Mouse (Mus musculus) heart, postnatal 4 days (tissue): ENCODE measurements around the gene Gm20696. TPM values are rescaled to one million over a fixed set of nuclear protein-coding genes. Genes with fewer than 3 reads are reported as not detected.
A peak's percentile ranks its signal among the peaks of the same experiment; 100 is the strongest.

Experiments
- DNase-seq: peaks from one replicate; pipeline ENCODE4 v3.0.0; 2021
- total RNA-seq, 2 experiments: library from RNA; stranded (reverse); gene quantifications; 2 replicates each; pipeline ENCODE4 v1.2.3; 2021

Gm20696 gene
- total RNA-seq, 2 experiments from 2014 or later: 2.5 to 3.4 TPM

DNA sequence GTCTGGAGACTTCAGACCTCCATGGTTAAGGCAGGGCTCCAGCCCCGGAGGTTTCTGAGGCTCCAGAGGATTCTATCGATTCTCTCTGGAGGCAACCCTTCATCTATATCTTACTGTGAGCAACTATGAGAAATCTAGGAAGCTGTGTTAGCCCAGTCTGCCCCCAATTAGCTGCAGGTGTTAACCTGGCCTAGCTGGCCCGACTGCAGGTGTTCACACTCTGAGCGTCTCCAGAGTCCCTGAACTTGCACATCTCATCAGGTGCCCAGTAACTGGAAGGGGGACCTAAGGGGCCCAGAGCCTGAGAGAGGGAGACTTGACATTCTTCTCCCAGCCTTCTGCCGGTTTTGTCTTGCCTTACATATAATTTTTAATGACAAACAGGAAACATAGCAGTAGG is 278.6 kb downstream of the Gm20696 start:
- DNase-seq: no peak

DNA sequence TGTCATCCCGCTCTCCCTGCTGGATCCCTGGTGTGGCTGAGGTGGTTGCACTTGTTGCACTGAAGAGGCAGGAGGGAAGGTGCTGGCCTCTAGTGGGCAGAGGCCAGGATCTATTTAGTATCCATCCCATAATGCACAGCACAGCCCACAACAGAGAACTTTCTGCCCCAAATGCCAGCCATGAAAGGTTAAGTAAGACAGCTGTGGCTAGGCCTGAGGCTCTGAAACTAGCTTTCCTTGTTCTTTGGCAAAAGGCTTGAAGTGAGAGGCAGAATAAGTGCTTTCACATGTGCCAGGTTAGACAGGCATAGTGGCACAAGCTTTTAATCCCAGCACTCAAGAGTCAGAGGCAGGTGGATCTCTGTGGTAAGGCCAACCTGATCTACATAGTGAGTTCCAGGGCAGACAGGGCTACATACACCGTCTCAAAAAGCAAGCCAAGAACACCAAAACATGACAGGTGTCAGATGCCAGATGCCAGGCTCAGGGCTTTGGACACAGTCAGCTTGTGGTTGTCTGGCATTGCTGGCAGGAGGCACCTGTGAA is 281.5 kb downstream of the Gm20696 start:
- peak; percentile 49 for DNase-seq

DNA sequence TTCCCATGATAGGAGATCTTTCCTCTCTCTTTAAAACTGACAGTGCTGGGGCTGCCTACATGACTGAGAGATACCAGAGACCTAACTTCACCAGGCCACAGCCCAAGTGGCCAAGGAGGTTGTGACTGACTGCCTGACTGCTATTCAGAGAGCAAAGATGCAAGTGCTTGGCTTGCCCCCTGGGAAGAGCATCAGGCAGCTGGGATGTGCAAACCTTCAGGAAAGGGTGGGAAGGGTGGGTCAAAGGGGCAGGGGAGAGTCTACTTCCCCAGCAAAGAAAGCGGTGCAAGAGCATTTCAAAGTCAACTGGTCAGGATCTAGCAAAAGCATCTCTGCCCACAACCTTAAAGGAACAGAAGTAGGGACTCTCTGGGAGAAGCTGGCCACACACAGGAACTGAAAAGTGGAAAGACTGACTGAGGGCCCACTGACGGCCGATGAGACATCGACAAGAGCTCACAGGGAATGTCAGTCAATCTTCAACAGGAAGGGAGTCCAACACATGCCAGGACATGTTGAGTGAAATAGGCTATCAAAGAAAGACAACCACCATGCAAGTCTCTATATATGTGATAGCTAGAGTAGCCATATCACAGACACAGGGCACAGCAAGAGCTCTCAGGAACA is 282.6 kb downstream of the Gm20696 start:
- DNase-seq: no peak

DNA sequence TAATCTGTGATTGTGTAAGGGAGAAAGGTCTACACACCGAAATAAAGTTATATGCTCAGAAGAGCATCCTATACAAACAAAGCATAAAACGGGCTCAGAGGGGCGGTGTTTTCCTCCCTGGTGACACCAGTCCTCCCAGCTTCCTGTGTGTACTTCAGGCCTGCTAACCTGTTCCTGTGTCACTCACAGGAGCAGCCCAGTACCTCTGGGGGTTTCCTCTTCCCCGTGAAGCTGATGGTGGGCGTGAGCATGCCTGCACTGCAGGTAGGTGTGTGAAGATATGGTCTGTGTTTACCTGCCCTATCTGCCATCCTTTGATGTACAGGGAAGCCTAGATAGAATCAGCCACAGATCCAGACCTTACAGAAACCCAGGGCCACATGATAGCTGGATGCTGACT is 286.5 kb downstream of the Gm20696 start:
- DNase-seq: no peak

DNA sequence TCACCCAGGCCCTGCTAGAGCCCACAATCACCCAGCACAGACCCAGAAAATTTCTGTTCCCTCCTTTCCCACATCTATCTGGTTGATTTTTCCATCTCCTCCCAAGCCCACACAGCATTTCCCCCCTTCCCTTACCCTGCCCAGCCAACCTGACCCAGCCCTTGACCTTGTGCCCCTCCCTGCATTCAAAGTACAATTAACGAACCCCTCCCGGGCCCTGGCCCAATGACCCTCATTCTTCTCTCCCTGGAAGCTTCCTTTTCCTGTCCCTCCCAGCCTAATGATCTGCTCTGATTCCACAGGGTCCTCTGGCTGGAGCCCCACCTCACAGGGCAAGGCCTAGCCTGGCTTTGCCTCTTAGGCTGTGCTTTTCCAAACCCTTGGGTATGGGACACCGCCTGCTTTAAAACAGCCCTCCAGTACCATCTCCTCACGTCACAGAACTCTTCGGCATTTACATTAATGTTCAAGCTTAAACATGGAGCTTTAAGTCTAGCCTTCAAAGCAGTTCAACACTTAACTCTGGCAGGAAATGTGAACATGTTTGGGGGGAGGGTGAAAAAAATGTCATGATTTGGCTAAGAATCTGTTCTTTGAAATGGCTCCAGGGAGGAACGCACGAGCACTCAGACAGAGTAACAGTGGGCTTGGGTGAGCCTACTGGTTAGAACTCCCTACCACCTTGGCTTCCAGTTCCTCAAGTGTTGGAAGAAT is 287.4 kb downstream of the Gm20696 start:
- peak; percentile 61 for DNase-seq

DNA sequence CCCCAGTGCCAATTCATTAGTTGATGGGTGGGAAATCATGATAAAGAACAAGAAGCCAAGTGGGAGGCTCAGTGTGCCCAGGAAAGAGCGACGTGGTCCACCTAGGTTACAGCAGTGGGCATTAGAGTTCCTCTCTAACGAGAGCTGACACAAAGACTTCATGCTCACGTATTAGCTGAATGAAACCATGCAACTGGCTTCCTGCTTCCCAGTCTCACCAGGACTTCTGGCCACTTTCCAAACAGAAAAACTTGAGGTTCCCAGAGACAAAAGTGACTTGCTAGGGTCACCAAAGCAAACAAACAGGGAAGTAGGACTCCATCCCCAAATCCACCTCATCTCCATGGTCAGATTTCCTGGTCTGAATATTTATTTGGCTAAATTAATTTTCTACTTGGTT is 288.9 kb downstream of the Gm20696 start:
- DNase-seq: no peak

DNA sequence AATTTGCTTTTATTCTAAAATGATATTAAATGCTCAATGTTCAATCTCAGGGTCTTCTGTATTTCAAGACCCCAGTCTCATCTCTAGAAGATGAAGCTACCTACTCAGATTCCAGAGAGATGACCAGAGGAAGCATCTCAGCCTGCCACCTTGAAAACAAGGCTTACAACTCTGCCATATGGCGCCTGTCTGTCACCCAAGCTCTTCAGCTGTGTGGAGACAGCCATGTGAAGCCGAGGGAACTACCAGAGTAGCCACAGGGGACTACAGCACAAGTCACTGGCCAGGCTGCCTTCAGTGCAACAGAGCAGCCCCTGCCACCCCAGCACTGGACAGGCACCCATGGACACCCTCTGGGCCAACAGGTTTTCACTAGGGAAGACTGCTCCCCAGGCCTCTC is 289.5 kb downstream of the Gm20696 start:
- DNase-seq: no peak

DNA sequence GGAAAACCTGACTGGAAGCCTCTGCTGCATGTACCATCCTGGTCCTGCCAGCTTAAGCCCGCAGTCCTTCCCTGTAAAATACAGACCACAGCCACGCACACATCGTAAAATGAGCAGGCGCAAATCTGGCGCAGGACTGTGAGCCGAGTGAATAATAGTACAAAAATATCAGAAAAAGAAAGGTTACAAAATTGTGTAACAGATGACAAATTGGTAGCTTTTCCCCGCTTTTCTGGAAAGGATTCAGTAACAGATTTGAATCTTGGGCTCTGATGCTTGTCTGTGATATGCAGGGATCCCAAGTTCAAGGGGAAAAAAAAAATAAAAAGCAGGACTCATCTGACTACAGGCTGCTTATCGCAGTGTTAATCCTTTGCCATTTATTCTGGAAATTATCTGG is 289.9 kb downstream of the Gm20696 start:
- no peak for DNase-seq

DNA sequence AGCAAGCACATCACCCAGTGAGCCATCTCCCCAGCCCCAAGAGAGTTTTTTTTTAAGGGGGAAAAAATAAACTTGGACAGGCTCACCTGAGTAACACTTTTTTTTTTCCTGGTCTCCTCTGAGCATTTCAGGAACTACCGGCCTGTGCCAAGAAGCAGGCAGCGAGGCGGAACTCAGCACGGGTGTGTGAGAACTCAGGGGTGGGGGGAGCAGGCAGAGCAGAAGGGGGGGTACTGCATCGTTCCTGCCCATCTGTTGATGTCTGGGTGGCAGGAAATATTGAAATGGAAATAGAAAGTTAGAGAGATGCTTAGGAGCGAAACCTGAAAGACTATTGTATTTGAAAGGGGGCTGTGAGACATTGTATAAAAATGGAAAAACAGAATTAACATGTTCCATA is 290.7 kb downstream of the Gm20696 start:
- no peak for DNase-seq

DNA sequence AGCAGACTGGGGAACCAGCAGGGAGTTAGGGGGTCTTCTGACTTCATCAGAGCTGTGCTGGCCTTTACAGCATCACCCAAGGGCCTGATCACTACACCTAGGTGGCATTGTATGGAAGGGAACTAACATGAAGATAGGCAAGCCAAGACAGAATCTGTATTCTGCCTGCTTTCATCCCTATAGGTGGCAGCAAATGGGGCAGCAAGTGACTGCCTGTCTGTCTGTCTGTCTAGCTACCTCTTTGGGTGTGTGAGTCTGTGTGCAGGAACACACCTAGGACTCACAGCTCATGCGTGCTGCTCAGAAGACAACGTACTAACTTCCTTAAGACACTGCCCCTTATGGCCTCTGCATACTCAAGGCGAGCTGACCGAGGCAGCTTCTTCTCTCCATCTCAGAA is 291.2 kb downstream of the Gm20696 start:
- no peak for DNase-seq

DNA sequence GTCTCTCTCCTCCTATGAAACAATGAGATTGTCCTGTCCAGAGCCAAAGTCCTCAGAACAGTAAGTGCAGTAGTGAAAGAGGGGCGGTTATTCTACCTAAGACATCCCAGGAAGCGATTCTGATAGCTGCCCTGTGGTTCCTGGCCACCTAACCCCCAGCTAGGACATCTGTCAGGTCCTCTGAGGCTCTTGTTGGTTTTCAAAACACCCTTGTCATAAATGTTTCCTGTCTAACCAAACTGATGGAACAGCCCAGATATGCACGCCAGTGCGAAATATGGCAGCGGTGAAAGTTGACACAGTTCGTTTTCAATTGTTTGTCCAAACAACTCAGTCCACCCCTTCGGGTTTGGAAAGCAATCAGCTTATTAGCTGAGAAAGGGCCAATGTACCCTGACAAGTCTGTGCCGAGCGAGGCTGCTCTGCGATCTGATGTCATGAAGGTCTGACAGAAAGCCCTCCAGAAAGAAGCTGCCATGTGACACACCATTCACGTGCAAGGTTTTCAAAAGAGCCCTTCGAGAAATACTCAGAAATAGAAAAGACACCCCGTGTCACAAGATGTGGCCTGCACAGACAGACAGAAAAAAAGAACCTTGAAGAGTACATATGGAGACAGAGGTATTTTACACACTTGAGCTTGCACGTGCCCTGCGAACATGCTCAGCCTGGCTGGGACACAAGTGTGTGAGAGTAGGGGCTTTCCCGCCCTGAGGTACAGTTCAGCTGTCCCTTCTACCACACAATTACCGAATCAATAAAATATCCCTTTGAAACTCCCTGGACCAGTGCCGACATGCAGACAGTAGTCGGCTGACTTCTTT is 291.9 kb downstream of the Gm20696 start:
- DNase-seq: peak; percentile 40

DNA sequence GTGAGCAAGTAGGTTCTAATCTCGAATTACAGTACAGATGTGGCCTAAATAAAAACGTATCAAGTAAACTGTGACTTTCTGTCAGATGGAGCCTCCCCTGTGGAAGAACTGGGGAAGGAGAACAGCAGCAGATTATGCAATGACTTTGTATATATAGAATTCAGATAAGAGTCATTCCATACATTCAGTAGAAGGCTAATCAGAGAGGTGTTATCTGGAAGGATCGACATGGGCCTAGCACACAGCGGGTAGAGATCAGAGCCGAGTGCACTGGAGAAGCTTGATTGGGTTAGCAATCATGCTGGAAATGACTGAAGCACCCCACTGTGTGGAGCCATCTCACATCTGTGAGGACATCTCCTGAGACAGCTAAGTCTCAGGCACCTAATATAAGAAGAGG is 294.2 kb downstream of the Gm20696 start:
- no peak for DNase-seq

DNA sequence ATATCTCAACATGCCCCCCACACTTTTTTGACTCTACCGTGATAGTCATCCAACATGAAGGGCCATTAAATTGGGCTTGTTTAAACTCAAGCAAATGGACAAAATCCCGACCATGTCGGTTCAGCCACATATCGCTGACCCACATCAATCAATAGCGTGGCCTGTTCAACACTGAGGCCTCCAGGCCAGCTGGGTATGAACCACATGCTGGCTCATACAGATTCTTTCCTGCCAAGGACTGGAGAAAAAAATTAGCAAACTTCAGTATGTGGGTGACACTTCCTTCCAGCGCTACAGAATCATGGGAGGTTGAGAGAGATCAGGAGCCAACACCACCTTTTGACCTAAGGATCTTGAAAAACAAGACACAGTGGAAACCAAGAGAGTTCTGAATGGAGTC is 294.6 kb downstream of the Gm20696 start:
- DNase-seq: no peak

DNA sequence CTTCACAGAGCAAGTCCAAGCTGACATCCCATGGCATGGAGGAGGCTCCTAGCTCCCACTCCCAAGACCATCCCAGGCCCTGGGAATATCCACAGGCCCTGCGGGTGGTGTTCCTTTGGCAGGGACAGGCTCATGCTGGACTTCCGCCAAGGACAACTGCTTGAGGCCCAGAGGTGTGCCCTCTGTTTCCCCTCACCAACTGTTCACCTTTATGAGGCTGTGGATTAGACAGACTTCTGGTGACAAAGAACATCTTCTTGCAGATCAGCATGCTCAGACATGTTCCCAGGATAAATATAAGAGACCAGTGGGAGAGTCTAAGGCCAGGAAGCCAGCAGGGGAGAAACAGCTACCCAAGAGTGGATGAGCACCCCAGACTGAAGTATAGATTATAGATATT is 296.7 kb downstream of the Gm20696 start:
- DNase-seq: no peak

DNA sequence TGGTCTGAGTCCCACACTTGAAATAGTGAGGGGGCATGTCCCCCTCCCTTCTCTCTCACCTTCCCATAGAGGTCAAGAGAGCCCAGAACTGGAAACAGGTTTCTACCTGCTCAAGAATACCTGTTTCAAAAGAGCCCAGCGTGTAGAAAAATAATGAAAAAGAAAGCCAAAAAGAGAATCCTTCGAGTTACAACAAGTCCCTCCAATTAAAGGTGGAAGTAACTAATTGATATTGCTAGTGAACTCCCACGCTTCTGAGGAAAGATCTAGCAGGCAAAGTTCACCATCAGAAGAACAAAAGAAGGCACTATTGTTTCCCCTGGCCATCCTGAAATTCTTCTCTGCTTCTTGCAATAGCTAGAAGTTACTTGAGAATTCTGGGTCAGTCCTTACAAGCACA is 297.4 kb downstream of the Gm20696 start:
- DNase-seq: no peak

DNA sequence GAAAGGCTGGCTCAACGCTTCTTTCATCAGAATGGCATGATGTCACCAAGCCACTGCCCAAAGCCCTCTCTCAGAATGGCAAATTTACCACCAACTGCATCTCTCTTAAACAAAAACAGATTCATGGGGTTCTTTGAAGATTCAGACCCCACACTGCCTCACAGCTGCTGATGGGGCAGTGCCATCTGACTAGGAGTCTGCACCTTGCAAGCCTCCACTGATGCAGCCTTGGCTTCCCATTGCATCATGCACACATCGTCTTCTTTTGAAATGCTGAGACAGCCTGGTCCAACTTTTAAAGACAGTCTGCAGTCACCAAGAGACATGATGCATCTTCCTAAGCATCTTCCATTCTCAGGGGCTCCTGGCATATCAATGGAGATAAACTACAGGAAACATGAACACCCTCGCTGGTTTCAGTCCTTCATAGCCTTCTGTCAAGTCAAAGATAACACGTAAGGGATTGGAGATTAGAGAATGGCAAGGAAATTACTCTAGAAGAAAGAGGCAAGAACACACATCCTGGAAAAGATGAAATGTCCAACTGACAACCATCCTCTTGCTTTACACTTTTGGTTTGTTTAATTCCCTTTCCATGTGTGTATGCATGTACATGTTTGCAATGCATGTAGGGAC is 298.4 kb downstream of the Gm20696 start:
- DNase-seq: no peak

DNA sequence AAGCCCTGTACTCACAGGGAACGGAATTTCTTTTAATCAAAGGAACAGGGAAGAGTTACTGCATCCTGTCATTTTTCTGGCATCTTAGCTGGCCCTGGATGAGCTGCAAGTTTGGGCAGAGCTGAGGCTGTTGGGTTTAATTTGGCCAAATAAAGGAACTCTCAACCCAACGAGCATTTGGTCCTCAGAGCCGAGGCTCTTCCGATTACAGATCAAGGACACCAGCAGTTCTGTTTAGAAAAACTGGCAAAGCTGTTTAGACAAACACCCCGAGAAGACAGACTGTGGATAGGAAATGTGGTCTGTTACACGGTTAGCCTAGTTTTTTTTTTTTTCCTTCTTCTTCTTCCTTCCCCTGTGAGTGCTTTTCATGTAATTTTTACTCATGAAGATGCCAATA is 302.1 kb downstream of the Gm20696 start:
- DNase-seq: no peak

DNA sequence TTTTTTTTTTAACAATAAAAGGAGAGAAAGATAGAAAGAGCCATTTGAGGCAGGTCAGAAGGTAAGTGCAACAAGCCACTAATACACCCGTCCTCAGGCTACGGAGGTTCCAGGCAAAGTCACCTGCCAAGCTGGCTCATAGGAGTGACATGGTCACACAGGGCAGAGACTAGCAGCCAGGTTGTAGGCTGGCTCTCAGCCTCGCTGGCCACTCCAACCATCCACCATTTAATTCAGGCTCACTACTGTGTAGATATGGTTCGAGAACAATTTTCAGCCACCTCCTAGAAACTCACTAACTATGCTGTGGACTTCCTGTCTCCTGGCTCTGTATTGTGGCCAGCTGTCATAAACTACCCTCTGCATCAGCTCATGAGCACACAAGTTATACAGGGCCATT is 306.0 kb downstream of the Gm20696 start:
- DNase-seq: no peak

DNA sequence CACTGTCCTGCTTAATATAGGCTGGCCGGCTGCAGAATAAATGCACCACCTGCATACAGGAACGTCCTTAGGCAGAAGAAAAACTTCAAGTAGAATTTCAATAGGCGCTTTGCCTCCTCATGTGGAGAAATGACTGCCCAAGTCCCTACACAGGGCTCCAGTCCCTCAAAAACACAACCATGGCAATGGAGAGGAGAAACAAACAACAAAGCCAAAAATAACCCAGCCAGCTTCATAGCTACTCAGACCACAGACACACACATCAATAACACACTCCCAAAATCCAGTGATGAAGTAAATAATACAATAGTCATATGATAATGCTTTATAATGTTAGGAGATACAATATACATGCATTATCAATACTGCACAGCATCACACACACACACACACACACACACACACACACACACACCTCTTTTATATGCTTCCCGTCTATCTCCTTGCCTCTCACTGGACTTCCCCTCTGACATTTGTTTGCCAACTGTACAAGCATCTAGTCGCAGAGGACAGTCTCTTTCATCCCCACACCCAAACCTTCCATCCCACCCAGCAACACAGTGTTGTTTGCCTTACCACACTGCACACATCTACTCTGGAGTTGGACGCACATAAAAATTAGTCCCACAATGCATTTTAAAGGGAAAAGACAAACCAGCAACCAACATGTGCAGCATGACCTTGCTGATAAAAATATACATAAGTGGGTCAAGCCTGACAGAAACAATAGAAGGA is 306.7 kb downstream of the Gm20696 start:
- no peak for DNase-seq

DNA sequence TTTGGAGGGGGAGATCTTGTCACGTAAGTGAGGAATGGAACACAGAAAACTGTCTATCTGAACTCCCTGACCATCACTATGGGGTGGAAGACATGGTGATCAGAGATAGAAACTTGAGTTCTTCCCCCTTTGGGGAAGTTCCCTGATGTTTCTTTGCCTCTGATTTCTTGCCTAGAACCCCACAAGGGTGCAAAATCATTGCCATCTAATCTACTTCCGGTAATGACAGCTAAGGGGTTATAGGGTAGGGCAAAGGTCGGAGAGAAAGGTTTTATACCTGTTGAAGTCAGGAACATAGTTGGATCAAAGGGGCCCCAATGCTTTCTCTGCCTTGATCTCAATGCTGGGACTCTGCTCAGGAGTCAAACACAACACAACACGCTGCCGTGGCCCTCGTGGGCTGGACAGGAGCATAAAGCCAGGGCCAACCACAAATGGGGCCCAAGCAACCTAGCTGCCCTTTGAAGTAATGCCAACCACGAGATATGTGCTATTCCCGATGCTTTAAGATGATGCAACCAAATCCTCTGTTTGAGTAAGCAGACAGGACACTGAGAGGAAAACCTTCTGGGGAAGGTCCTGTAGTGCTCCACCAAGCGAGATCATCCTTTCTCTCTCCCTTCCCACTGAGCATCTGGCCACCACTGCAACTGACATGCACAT is 307.4 kb downstream of the Gm20696 start:
- DNase-seq: no peak

DNA sequence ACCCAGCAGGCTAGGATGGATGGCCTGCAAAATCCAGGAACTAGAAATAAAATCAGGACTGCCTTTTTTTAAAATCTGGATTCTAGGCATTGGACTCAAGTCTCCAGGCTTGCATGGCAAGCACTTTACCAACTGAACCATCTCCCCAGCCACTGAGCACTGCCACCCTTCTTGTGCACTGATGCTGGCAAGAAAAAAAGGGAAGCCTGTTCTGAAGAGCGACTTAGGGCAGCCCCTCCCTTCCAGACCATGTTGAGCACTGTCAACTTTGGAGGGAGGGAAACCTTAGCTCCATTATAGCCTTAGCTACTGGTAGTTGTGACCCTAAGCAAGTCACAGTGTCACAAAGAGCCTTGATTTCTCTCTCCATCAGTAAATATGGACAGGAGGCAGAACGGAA is 308.7 kb downstream of the Gm20696 start:
- DNase-seq: no peak

DNA sequence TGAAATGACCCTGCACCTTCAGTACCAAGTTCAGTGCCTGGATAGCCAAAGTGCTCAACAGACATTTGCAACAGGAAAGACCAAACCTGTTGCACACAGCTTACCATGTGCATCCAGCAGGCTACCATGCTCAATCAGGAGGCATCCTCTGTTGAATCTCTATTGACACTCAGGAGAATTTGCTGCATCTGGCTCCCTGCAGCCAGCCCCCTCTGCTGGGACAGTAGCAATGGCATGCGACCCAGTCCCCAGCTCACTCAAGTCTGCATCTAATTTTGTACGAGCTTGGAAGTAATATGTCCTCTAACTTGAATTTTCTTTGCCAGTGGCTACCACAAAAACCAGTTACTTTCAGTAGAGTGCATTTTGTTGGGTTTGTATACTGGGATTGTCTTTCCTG is 312.3 kb downstream of the Gm20696 start:
- DNase-seq: no peak
